Mouse (Mus musculus) gastrocnemius, postnatal 36 days (tissue): Measurements from ENCODE around the gene Slc5a5. TPM values are rescaled to one million over a fixed set of nuclear protein-coding genes. Genes with fewer than 3 reads are reported as not detected.
A peak's percentile ranks its signal among the peaks of the same experiment; 100 is the strongest.
"Not testable (repeated sequence)": the region's sequence is repeated elsewhere in the genome, so short reads cannot be mapped to it uniquely, and the experiment has no call there.

Source experiments
- DNase-seq, 2 experiments: peaks; one replicate each; pipeline ENCODE4 v3.0.0; 2022
- intact Hi-C: fragments of 180-260 bp; cut with DNase I; formaldehyde crosslinking; loops from one replicate; pipeline ENCODE4 v1.15.1; 2025
- total RNA-seq, 2 experiments: library from RNA; stranded (reverse); gene quantifications; 2 replicates each; pipeline ENCODE4 v1.2.3; 2021

Slc5a5 gene
- total RNA-seq, 2 experiments from 2014 or later: 0.10 TPM; not detected in 1

DNA sequence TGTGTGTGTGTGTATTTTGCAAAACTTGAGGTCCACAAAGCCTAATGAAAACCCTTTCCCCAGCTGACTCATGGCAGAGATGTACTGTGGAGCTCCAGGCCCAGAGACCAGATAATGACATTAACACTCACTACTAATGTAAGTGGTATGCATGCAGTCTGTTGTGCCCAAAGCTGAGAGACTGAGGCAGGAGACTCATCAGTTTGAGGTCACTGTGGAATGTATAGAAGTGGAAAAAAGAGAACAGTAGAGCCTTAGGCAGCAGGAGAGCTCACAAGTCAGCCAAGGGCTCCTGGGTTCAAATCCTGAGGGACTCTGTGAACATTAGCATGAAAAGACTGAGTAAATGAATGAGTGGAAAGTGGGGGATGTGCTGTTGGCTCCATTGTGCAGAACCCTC lies 11.0 kb upstream of the Slc5a5 start:
- intact Hi-C loops: no loop called here
- no peak for DNase-seq

DNA sequence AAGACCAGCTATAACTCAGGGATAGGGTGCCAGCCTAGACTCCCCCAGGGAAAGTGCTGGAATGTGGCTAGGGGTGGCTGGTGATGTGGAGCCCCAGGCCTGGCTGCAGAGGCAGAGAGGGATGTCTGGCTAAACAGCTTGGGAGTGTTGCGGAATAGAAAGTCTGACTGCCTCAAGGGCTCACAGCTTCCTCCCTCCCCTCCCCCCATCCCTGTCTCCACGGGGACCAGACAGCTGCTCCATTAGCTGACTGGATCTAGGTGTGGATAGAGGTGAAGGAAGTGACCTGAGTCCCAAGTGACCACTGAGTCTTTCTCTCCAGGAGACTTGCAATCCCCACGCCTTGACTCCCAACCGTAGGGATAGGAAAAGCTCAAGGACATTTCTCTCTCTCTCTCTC lies 10.6 kb upstream of the Slc5a5 start:
- no peak for DNase-seq
- intact Hi-C loops: no loop called here

GRCm38 (mm10) chr8:70902211-70902610 lies 9.7 kb upstream of the Slc5a5 start:
- intact Hi-C loops: no loop called here
- DNase-seq: no peak

DNA sequence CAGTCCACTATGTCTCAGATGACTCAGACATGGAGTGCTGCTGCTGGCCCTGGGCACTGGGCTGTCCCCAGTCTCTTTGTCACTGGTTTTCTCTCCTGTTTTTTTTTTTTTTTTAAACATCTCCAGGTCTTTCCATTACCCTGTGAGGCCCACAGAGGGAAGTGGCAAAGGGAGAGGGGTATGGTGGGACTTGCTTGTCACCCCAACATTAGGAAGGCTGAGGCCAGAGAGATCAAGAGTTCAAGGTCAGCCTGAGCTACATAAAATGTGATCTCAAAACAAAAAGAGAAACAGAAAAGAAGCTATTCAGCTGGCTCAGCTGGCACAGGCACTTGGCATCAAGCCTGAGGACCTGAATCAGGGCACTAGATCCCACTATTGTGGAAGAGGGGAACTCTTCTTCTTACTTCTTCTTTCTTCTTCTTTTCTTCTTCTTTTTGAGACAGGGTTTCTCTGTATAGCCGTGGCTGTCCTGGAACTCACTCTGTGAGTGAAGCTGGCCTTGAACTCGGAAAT lies 8.4 kb upstream of the Slc5a5 start:
- DNase-seq: no peak
- intact Hi-C loops: no loop called here

DNA sequence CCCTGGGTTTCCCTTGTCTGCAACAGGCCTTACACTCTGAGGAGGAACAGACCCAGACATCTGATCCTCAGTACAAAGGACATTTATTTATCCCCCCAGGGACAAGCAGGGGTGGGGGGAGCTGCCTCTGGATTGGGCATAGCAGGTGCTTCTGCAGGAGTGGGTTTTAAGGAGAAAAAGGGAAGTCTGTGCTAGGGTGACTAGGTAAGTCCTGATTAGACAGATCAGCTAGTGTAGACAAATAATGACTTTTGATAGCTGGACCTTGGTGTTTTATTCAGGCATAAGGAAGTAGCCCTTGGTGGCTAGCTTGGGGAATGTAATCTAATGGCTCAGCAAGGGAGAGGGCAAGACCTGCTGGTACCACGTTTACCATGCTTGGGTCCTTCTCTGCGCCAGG lies 6.7 kb upstream of the Slc5a5 start:
- intact Hi-C loops: loop anchor here (10.0 kb wide), 1 partner anchor 306 kb away; no protein-coding TSS in a partner anchor
- no peak for DNase-seq

GRCm38 (mm10) chr8:70898661-70899198 lies 6.2 kb upstream of the Slc5a5 start:
- intact Hi-C loops: loop anchor here (10.0 kb wide), 1 partner anchor 306 kb away; no protein-coding TSS in a partner anchor
- DNase-seq: no peak

DNA sequence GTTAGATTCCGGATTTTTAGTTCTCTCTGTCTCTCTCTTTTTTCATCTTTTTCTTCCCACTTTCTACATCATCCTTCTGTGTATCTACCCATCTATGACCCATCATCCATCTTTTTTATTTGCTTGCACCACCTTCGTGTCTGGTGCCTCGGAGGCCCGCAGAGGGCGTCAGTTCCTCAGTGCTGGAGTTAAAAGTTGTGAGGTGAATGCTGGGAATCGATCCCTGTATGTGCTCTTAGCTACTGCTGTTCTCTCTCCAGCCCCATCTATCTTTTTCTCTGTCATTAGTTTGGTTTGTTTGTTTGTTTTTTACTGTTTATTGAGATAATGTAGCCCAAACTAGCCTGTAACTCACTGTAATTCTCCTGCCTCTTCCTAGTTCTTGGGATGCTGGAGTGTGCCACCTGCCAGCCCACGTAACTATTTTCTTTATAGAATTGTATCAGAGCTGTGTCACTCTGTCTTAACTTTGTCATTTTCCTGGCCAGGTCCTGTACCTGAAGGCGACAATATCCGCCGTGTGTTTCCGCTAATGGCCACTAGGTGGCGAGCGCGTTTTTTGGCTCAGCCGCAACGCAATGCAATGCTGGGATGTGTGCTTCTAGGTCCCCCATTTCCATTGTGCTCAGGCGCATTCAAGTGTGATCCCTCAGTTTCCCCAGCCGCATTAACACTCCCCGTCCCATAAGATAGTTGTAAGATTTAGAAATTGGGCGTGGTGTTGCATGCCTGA lies 5.3 kb upstream of the Slc5a5 start:
- intact Hi-C loops: loop anchor here (10.0 kb wide), 1 partner anchor 307 kb away; no protein-coding TSS in a partner anchor
- DNase-seq: peak; percentile 71 to 84

- intact Hi-C loops: loop anchor here (10.0 kb wide), 1 partner anchor 308 kb away; no protein-coding TSS in a partner anchor
- peak; percentile 90 to 92 for DNase-seq
Observed at GRCm38 (mm10) chr8:70897021-70897680, 4.6 kb upstream of the Slc5a5 start, which contains the start of gene Rpl18a. Gene Rpl18a (minus strand): TSS chr8:70897412.

DNA sequence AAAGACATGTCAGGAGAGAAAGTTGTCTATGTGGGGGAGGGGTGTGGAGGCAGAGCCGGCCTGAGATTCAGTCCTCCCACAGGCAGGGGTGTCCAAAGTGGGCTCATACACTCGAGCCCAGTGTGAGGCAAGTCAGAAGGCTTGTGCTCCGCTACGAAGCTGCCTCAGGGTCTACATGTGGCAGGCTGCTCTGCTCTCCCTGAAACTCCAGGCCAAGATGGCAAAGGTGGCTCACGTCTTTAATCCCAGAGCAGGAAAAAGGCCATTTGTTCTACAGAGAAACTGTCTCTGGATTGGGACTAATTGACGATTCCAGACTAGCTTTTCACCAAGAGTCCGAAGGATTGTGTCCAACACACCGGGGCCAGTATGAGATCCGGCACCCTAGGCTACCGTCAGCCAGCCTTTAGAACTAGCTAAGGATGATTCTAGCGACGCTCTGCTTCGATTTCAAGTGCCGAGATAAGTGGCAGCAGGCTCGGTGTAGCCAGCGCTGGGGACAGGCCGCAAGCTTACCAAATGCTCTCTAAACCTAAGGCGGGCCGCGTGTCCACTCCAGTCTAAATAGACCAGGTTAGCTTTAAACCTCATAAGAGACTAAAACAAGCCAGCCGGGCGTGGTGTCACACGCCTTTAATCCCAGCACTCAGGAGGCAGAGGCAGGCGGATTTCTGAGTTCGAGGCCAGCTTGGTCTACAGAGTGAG lies 3.9 kb upstream of the Slc5a5 start:
- DNase-seq: no peak
- intact Hi-C loops: loop anchor here (10.0 kb wide), 1 partner anchor 308 kb away; no protein-coding TSS in a partner anchor

- intact Hi-C loops: loop anchor here (10.0 kb wide), 1 partner anchor 309 kb away; no protein-coding TSS in a partner anchor
- not testable (repeated sequence) for DNase-seq
Observed at GRCm38 (mm10) chr8:70895571-70896259, 3.2 kb upstream of the Slc5a5 start.

DNA sequence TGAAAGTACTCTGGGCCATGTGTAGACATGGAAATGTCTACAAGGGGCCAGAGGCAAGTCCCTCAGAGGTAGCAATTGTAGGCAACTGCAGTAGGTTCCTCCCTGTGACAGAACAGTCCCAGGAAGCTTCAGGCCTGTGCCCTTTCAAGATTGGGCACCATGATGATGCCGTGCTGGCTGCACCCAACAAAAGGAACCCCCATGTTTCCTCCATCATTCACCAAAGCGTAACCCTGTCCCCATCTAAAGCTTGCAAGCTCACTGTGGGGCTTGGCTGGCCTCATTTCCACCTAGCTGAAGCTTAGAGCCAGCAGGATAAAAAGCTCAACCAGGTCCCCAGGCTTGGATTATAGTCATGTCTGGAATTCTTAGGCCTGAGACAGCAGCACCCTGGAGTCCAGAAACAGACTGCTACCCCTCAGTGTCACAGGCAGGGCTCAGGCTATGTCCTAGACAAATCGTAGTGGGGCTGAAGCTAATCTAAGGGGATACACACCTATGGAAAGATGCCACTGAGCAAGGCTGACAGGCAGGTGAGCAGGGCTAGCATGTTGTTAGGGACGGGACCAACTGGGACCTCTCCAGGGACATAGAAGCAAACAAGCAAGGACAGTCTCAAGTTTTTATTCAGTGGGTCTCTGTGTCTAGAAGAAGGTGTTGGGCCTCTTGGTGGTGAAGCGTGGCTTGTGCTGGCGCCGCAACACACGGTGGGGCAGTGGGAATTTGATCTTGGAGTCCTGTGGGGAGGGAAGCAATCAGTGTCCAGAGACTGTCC lies 2.4 kb upstream of the Slc5a5 start:
- intact Hi-C loops: loop anchor here (10.0 kb wide), 1 partner anchor 310 kb away; no protein-coding TSS in a partner anchor
- no peak for DNase-seq

GRCm38 (mm10) chr8:70894385-70894720 lies 1.8 kb upstream of the Slc5a5 start:
- no peak for DNase-seq
- intact Hi-C loops: loop anchor here (10.0 kb wide), 1 partner anchor 310 kb away; no protein-coding TSS in a partner anchor

GRCm38 (mm10) chr8:70893656-70894384 lies 1.3 kb upstream of the Slc5a5 start:
- intact Hi-C loops: loop anchor here (10.0 kb wide), 1 partner anchor 311 kb away; no protein-coding TSS in a partner anchor
- DNase-seq: peak; percentile 58 to 67

DNA sequence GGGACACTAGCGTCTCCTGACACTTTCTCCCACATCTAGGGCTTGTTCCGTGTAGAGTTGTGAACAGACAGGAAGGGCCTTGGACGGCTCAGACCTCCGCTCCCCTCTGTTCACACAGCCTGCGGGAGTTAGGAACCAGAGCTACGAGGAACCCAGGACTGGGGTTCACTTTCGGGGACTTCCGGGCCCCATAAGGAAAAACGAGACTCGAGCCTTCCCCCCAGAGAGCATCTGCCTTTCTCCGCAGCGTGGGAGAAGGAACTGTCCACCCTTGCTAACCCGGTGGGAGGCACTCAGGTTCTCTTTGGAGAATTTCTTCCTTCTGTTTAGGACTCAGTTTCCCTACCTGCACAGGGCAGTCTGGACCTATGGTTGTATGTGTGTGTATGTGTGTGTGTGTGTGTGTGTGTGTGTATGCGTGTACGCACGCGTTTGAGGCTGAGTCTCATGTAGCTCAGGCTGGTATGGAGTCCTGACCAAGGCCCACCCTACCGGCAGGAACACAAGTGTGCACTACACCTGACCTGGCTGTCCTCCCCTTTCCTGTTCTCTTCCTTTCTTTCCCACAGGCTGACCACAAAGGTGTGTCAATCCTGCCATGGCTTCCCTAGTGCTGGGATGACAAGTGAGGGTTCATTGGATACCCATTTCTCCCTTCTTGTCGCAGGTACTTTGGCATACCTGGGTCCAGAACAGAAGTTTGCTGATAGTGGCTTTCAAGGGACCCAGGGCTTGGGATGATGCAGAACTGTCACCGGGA lies 519 bp upstream of the Slc5a5 start:
- intact Hi-C loops: loop anchor here (10.0 kb wide), 1 partner anchor 312 kb away; no protein-coding TSS in a partner anchor
- no peak for DNase-seq

DNA sequence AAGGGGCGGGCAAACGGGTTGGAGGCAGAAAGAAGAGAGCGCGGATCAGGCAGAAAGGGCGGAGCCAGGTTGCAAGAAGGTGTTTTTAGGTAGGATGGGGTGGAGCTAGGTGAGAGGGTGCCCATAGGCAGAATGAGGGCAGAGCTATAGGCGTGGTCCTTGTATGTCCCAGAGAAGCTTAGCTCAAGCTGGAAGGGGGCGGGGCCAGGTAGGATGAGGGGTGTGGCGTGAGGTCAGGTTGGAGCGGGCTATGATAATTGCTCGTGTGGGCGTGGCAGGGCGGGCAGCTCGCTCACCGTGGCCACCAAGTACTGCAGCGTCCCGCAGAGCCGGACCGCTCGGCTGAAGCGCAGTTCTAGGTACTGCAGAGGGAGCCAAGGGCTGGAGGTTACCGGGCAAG lies 1.2 kb downstream of the Slc5a5 start:
- intact Hi-C loops: loop anchor here (2.0 to 10.0 kb wide), 2 partner anchors 15 to 313 kb away; no protein-coding TSS in a partner anchor
- no peak for DNase-seq

- DNase-seq: no peak
- intact Hi-C loops: loop anchor here (2.0 to 10.0 kb wide), 2 partner anchors 14 to 314 kb away; no protein-coding TSS in a partner anchor
Observed at GRCm38 (mm10) chr8:70890656-70891055, 1.9 kb downstream of the Slc5a5 start.

DNA sequence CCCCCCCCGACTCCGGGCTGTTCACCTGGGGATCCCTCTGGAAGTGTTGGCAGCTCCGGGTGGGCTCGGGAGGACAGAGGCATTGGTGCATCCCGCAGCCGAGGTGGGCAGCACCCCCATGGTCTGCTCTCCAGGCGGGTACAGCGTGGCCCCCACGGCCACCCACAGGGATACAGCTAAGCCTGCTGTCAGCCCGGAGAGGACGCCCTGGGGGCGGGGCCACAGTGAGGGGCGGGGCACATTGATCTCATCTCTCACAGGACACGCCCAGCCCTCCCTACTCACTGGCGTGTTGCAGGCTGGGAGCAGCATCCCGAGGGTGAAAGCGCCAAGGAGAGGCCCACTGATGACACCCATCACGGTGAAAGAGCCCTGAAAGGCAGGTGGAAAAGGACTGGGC lies 4.9 kb downstream of the Slc5a5 start:
- no peak for DNase-seq
- intact Hi-C loops: no loop called here
